Mouse (Mus musculus) embryonic fibroblast, embryonic 13.5 days (primary cell): Measurements from ENCODE around the gene Itgae.

Experiments used
- CTCF ChIP-seq: IDR thresholded peaks from 2 replicates; pipeline ENCODE4 v1.5.1; 2011; ENCODE audit warnings: mild to moderate bottlenecking, control low read depth, low read length, moderate library complexity, borderline replicate concordance; ENCODE audit not compliant: insufficient read depth
- POLR2A ChIP-seq: IDR thresholded peaks from 2 replicates; pipeline ENCODE4 v1.6.1; 2011; ENCODE audit warnings: low read depth, mild to moderate bottlenecking, control low read depth, low read length, moderate library complexity

DNA sequence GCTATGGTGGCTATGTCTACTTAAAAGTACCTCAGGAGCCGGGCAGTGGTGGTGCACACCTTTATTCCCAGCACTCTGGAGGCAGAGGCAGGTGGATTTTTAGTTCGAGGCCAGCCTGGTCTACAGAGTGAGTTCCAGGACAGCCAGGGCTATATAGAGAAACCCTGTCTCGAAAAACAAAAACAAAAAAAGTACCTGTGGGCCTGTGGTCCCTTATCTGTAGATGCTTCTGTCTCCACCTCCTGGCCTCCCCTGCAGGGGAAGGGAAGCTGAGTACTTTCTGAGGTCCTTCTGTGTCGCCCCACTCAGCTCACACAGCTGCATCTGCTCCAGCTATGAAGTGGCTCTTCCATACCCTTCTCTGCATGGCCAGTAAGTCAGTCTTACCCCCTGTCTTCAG lies at the start of gene Itgae:
- TF ChIP-seq CTCF (no peak), POLR2A (no peak)
